Mouse (Mus musculus) lung, adult 2 months (tissue): Measurements from ENCODE around the gene Borcs6.

ENCODE experiments used
- CTCF ChIP-seq: fragments of 200-500 bp; IDR thresholded peaks from 2 replicates; pipeline ENCODE4 v1.5.1; 2011; ENCODE audit warnings: mild to moderate bottlenecking, low read length, control low read depth; ENCODE audit not compliant: insufficient read depth
- POLR2A ChIP-seq: fragments of 200-500 bp; IDR thresholded peaks from 2 replicates; pipeline ENCODE4 v1.6.1; 2011; ENCODE audit warnings: low read depth, mild to moderate bottlenecking, control low read depth, low read length, borderline replicate concordance; ENCODE audit errors: extremely low read depth

GRCm38 (mm10) chr11:69096987-69097900, 37.7 kb downstream of the Borcs6 start:
- TF ChIP-seq CTCF (no peak), POLR2A (peak; percentile 92; the same call in 1 of the 2 replicates)
